Mouse (Mus musculus) forebrain, embryonic 10.5 days (tissue): ENCODE results near the gene Slx4ip. TPM values are rescaled to one million over a fixed set of nuclear protein-coding genes. Genes with fewer than 3 reads are reported as not detected.

Experiments used
- DNase-seq: peaks from one replicate; pipeline ENCODE4 v3.0.0-alpha.2; 2017; ENCODE audit warnings: low spot score; ENCODE audit errors: extremely low spot score
- H3K27ac ChIP-seq: fragments of 300-500 bp; sonication (generic); 2 replicates; pipeline ENCODE4 v1.5.1; 2016; ENCODE audit warnings: mild to moderate bottlenecking
- H3K27me3 ChIP-seq: fragments of 300-500 bp; sonication (generic); 2 replicates; pipeline ENCODE4 v1.6.1; 2016; ENCODE audit warnings: mild to moderate bottlenecking; ENCODE audit not compliant: poor library complexity, severe bottlenecking
- H3K36me3 ChIP-seq: fragments of 300-500 bp; sonication (generic); replicated peaks from 2 replicates; pipeline ENCODE4 v1.6.1; 2016; ENCODE audit warnings: mild to moderate bottlenecking, moderate library complexity
- H3K4me1 ChIP-seq: fragments of 300-500 bp; sonication (generic); 2 replicates; pipeline ENCODE4 v1.6.1; 2016
- H3K4me3 ChIP-seq: fragments of 300-500 bp; sonication (generic); 2 replicates; pipeline ENCODE4 v1.5.1; 2016; ENCODE audit warnings: mild to moderate bottlenecking, moderate library complexity
- H3K9me3 ChIP-seq: fragments of 300-500 bp; sonication (generic); 2 replicates; pipeline ENCODE4 v1.6.1; 2016; ENCODE audit warnings: mild to moderate bottlenecking, moderate library complexity
- WGBS: fragments of 180-500 bp; shearing (Covaris S2); methylation state at CpG from one replicate; pipeline ENCODE4 v1.1.7; 2016; 5-methylcytosine and 5-hydroxymethylcytosine counted together
- polyA plus RNA-seq: library from polyadenylated mRNA; unstranded; fragments of >200 nt; fragmentation: Nextera tagmentation; extraction: Ambion mirVana; gene quantifications from 2 replicates; pipeline ENCODE4 v1.2.1, GENCODE M21; 2016

Gene Slx4ip
- polyA plus RNA-seq, 1 experiment from 2014 or later, result 8.1 TPM

DNA sequence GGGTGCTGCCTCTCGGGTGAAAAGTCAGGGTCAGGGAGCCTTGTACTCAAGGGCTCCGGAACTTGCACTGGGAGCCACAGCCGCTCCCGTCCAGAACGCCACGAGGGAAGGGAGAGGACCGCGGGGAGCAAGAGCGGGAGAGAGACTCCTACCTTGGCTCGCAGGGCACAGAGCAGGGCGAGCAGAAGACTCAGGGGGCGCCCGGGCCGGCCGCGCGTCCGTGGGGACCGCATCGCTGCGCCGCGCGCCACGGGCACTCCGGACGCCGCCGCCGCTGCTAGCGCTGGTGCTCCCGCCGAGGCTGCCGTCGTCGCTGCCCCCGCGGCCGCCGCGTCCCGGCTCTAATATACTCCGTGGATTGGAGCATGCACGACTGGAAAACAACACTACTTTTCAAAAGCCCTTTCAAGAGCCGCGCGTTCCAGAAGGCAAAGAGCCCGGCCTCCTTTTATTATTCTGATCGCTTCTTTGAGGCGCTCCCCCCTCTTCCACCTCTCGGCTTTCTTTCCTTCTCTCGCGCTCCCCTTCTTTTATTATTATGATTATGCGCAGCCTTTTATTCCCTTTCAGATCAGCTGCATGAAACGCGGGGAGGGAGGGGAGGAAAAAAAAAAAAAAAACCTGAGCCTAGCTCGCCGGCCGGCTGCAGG, 225.1 kb downstream of the Slx4ip start, which contains the start of gene Jag1:
TSS of gene Jag1 (minus strand) at position 620 of the 650 bp plus-strand sequence.
- Histone ChIP-seq H3K4me3 (peak within 1 kb of the TSS; percentile 79), H3K9me3 (no peaks in the 10 kb centered on the region), H3K36me3 (no peaks in the 10 kb centered on the region), H3K27ac (peak within 1 kb of the TSS; percentile 97), H3K27me3 (peaks cover 40% of the 10 kb centered on the region), H3K4me1 (peaks cover 61% of the 10 kb centered on the region)
- DNase-seq, result peak; percentile 76
- WGBS, result under 1% methylated on average over 59 of the region's 59 CpGs

GRCm38 (mm10) chr2:137116675-137117320, 225.8 kb downstream of the Slx4ip start:
- Histone ChIP-seq H3K4me1 (peaks cover 55% of the 10 kb centered on the region), H3K4me3 (peak overlapping the region; percentile 79), H3K27me3 (peaks cover 39% of the 10 kb centered on the region), H3K27ac (peak overlapping the region; percentile 97), H3K36me3 (no peaks in the 10 kb centered on the region), H3K9me3 (no peaks in the 10 kb centered on the region)
- DNase-seq, result peak; percentile 95
- WGBS, result under 1% methylated on average over 61 of the region's 61 CpGs

DNA sequence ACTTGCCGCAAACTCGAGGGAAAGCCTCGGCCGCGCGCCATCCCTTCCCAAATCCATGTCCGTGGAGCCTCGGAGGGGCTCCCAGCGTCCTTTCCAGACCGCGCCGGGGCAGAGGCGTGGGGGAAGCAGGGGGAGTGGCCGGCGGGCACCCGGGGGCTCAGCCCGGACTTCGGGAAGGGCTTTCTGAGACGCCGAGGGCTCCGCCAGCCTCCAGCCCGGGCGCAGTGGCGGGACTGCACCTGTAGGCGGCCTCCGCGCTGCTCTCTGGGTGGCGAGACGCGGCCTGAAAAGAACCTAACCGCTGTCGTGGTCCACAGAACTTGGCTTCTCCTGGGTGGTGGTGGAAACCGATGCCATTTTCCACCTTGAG, 226.3 kb downstream of the Slx4ip start:
- H3K36me3 ChIP-seq, result no peaks in the 10 kb centered on the region
- no peaks in the 10 kb centered on the region for H3K9me3 ChIP-seq
- peak overlapping the region; percentile 79 for H3K4me3 ChIP-seq
- WGBS, result under 1% methylated on average over 33 of the region's 33 CpGs
- H3K27ac ChIP-seq, result peak overlapping the region; percentile 97
- H3K4me1 ChIP-seq, result peaks cover 50% of the 10 kb centered on the region
- peaks cover 34% of the 10 kb centered on the region for H3K27me3 ChIP-seq
- peak; percentile 91 for DNase-seq

Other genes with a start within 250 kb of the Slx4ip start
- gene Snap25, start 177.8 kb upstream of the Slx4ip start, polyA plus RNA-seq, result 3.6 and 4.7 TPM in 2 replicates
- gene AL731706.2, start 5.5 kb upstream of the Slx4ip start, polyA plus RNA-seq, result 34.8 and 41.4 TPM in 2 replicates
- 24.6 and 25.5 TPM in 2 replicates for gene AL731706.1, start 171 bp downstream of the Slx4ip start, polyA plus RNA-seq
- 12.4 and 14.6 TPM in 2 replicates for gene Mkks, start 171 bp downstream of the Slx4ip start, polyA plus RNA-seq
- 18.9 and 20.4 TPM in 2 replicates for gene Jag1, start 225.4 kb downstream of the Slx4ip start, polyA plus RNA-seq